Mouse (Mus musculus): ENCODE measurements around the gene Rtca.

The Rtca gene

GRCm38 (mm10) chr3:116476686-116477298, 31.2 kb downstream of the Rtca start:
- DNase-seq (ENCODE audit: low spot score in 2 of 2): no peak

- DNase-seq (ENCODE audit: low spot score in 2 of 2): no peak
Measured at GRCm38 (mm10) chr3:116474602-116475001, 33.4 kb downstream of the Rtca start.

DNA sequence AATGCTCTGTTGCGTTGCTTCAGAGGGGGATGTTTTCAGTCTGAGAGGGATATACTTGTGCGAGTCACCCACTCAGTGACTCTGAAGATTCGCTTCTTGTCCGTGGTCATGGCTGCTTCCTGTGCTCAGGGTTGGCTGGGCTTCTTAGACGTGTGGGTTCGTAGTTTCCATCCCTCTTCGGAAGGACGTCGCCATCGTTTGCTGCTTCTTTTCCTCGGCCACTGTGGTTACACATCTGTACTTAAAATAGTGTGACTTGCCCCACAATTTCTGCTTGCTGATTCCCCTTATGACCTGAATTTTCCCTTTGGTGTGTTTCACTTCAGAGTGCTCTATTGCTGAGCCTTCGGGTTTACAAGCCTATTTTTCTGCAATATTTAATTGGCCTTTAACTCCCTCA, 42.3 kb downstream of the Rtca start:
- no peak for DNase-seq (ENCODE audit: low spot score in 2 of 2)

DNA sequence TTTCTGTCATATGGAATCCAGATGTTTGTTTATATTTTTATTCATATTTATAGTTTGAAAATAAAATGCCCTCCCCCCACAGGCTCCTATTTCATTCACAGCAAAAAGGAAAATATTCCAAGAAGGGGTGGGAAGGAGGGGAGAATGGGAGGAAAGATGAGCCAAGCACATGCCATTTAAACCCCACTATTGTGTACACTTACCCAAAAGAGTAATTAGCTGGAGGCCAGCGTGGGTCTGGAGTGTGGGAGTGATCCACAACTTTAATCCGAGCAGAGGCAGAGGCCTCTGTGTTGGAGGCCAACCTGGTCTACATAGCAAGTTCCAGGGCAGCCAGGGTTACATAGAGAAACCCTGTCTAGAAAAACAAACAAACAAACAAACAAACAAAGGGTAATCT, 43.7 kb downstream of the Rtca start:
- DNase-seq (ENCODE audit: low spot score in 2 of 2): no peak

- DNase-seq (ENCODE audit: low spot score in 2 of 2): no peak
Measured at GRCm38 (mm10) chr3:116461053-116461452, 47.0 kb downstream of the Rtca start.

DNA sequence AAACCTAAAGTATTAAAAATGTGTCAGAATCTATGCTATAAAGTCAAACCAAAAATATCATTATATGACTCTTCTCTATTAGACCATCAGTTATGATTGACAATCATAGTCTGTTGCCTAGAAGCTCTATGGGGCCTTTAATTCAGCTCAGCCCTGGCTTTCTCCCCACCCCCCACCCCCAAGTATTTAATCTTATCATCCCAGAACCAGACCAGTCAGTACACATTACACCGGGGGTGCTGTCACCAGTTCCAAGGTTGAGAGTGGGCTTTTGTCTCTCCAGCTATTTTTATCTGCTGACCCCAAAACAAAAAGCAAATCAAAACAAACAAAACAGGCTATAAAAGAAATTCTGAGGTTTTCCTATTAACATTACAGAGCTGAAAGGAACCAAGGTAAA, 53.5 kb downstream of the Rtca start:
- DNase-seq (ENCODE audit: low spot score in 2 of 2): no peak

DNA sequence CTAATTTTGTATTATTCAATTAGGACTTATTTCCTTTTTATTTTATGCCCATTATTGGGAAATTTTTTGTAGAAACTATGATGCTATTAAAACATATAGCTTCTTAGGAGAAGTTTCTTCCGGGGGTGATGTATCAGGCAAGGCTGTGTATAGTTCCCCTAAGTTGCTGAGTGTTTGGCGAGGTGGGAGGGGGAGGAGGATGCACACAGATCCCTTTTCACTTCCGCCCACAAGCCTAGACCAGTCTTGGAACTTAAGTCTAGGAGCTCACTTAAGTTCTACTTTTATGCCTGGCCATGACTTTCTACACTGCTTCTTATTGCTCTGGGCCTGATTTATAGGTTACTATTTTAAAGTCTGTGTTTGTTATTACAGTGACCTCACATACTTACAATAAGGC, 57.3 kb downstream of the Rtca start:
- DNase-seq (ENCODE audit: low spot score in 2 of 2): no peak

DNA sequence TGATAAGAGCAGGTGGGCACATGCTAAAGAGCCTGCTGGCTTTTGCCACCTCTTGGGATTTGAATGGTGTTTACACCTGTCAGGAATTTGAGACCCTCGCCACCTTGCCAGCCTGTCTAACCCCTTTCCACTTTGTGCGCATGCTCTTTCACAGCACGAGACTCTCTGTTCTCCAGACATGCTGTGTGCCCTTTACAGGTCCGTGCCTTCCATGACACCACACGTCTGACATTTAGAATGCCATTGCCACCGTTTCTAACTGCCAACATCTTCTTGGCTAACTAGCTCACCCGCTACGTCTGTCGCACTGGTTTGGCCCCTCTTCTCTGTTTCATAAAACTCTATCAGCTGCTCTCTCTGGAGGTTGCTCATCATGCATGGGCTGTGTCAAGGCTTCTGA, 63.7 kb downstream of the Rtca start:
- no peak for DNase-seq (ENCODE audit: low spot score in 2 of 2)

GRCm38 (mm10) chr3:116442788-116443187, 65.2 kb downstream of the Rtca start:
- no peak for DNase-seq (ENCODE audit: low spot score in 2 of 2)

DNA sequence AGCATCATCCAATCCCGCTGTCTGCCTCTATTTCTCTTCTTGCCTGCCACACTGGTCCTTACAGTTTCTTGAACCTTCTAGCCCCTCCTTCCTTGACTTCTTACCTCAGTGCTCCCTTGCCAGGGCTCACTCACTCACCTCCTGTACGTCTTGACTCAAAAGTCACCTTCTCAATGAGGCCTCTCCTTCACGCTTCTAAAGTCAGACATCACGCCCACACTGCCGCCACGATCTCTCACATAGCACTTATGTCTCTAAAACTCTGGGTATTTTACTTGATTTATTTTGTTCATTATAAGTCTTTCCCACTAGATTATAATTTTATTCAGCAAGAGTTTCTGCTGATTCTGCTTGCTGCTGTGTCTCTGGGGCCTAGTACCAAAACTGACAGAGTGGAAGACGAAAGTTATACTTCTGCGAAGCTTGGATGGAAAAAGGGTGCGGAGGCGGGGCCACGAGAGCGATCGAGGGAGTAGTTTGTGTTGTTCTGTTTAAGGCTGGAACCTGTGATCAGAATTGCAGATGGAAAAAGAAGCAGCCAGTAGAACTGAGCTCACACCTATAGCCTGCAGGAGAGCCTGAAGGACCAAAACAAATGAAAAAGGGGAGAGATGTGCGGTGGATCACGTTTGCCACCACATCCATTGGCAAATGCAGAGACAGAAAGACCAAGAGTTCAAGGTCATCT, 66.3 kb downstream of the Rtca start:
- DNase-seq (ENCODE audit: low spot score in 2 of 2): no peak

- DNase-seq (ENCODE audit: low spot score in 2 of 2): no peak
Measured at GRCm38 (mm10) chr3:116440066-116440997, 67.7 kb downstream of the Rtca start.

Measured in urinary bladder, postnatal 4 days (tissue).